Mouse (Mus musculus): ENCODE measurements around the gene Rdh8.

GRCm38 (mm10) chr9:20850179-20850578 is 31.9 kb downstream of the Rdh8 start:
- TF ChIP-seq CTCF (conservative IDR thresholded peaks at IDR 0.05; ENCODE audit: insufficient read depth, insufficient read length, low read depth, low read length) (no peak), POLR2A (IDR thresholded peaks at IDR 0.05; ENCODE audit: low read depth, low read length) (no peak)
